Mouse (Mus musculus) adrenal gland, adult (tissue): ENCODE measurements around the gene Elp5.

ENCODE experiments used
- DNase-seq, 2 experiments: peaks; one replicate each; pipeline ENCODE4 v3.0.0; 2022 to 2023; ENCODE audit warnings: low spot score in 1 of 2; ENCODE audit not compliant: inconsistent age in 2 of 2

Gene Elp5

DNA sequence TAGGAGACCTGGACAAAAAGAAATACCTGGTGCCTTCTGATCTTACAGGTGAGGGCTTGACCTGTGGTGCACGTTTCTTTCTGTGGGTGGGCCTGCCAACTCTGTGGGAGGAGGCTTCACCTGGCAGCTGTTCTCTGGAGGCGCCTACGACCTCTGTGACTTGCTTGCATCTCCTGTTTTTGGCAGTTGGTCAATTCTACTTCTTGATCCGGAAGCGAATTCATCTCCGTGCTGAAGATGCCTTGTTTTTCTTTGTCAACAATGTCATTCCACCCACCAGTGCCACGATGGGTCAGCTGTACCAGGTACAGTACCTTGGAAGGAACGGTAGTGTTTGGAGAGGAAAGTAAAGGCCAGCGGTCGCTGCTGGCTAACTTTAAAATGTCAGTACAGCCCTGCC, 10.1 kb upstream of the Elp5 start:
- DNase-seq, result peak in 1 of 2 experiments; percentile 73

GRCm38 (mm10) chr11:69991711-69992110, 9.4 kb upstream of the Elp5 start:
- no peak for DNase-seq

GRCm38 (mm10) chr11:69990850-69991691, 8.8 kb upstream of the Elp5 start, which contains the start of gene Gabarap:
Gabarap (plus strand) TSS chr11:69991143.
- DNase-seq, result peak; percentile 96 to 99

DNA sequence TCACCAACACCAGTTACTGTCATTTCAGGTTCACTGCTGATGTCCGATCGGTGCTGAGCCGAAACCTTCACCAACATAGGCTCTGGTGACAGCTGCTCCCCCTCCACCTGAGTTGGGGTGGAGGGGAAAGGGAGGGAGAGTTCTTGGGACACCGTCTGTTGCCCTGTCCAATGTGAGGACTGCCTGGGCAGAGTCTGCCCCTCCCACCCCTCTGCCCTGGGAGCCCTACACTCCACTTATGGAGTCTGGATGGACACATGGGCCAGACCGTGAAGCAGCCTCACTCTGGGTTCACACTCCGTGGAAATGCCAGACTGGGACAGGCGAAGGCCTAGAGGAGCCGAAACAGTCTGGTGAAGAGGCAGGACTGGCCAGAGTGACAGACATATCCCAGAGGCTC, 7.6 kb upstream of the Elp5 start:
- peak in 1 of 2 experiments; percentile 54 for DNase-seq

DNA sequence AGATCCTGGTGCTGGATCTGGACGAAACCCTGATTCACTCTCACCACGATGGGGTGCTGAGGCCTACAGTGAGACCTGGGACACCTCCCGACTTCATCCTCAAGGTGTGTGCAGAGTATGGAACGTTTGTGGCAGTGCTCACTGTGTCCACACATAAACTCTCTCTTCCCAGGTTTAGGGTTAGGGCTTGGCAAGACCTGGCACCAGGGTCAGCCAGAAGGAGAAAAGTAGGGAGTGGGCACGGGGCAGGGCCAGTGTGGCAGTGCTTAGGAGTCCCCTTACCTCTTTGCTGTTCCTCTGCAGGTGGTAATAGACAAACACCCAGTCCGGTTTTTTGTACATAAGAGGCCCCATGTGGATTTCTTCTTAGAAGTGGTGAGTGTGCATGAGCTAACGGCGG, 2.1 kb upstream of the Elp5 start:
- DNase-seq, result no peak

GRCm38 (mm10) chr11:69983377-69983776, 1.1 kb upstream of the Elp5 start:
- no peak for DNase-seq

DNA sequence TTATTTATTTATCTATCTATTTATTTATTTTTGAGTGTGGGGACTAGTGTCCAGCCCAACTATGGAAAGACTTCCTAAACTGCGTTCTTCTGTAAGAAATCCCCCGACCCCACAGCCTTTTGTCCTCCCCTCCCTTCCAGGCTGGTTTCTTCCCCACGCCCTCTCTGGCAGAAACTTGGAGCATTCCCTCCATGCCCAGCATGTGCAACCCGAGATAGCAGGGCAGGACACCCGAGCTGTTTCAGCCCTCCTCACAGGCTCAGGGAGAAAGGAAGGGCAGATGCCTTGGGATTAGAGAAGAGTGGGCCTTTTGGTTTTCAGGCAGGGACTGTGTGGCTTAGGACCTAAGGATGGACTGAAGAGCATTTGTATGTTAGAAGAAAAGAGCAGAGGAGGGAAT, 560 bp upstream of the Elp5 start:
- DNase-seq, result peak in 1 of 2 experiments; percentile 54

DNA sequence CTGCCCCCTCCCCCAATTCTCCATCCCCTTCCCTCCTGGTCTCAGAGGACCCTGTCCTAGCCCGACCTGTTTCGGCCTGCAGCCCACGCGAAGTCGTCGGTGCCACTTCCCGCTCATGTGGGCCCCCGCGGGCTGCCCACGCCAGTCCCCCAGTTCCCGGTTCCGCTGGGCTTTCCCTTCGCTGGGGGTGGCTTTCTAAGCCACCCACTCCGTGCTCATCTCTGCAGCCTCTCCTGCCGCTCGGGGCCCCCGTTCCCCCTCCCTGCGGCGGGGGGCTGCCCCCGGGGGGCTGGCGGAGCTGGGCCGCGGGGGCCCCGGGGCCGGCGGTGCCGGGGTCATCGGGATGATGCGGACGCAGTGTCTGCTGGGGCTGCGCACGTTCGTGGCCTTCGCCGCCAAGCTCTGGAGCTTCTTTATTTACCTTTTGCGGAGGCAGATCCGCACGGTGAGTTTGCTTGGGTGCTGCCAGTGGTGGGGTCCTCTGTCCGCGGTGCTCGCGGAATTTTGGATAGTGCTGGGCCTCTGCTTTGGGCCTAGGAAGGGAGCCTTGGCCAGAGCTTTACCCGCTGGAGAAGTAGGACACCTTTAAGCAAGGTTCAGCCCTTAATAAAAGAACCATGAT, 1.1 kb downstream of the Elp5 start, which contains the start of gene Ctdnep1:
Ctdnep1 (plus strand) TSS at position 16 of the 622 bp plus-strand sequence.
- peak in 1 of 2 experiments; percentile 79 for DNase-seq

DNA sequence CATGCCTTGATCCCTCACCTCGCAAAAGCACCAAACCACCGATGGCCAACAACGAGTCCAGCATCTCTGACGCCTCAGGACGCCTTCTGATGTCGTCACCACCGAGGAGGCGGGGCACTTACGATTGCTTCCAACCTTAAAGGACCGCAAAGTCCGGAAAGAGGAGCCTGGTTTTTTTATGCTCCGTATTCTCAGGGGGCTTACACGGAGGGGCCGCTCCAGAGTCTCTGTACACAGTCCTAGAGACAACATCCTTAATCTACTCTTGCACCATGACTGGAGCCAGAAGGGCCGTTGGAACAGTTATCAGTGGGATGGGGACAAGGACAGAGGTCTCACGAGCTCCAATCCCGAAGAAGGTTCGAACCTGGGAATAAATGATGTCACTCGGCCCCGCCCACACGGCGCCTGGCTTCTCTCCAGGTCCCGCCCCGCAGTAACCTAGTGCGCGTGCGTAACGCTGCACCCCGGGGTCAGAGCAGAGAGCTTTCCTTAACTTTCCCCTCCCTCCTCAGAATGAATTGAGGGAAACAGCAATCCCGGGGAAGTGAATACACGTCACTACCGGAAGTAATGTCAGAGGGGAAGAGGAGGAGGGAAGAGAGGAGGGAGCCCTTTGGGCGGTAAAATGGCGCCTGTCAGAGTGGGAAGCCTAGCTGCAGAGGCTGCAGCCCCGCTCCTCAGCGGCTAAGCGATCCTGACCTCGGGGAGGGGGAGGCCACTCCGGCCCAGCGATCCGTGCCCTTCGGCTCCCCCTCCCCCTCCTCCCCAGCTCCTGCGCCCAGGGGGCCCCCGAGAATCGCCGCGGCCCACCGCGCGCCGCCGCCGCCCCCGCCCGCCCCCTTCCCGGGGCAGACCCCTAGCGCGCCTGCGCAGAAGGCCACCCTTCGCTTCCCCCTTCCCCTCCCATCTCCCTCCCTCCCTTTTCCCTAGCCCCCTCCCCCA, 1.8 kb downstream of the Elp5 start:
- peak; percentile 99 to 100 for DNase-seq

DNA sequence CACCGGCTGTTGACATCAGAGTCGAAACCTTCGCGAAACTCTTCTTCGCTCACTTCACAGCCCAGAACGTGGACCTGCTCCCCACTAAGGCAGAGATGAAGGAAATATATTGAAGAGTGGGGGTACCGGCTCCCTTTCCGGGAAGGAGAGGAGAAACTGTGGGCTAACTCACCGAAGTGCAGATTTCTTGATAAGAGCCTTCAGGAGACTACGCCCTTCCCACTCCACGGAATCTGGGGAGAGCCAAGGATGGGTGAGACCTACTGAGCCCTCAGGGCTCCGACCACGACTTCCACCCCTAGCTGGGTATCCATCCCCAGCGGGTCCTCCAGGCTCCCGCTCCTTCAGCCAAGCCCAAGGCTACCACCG, 2.5 kb downstream of the Elp5 start:
- DNase-seq, result no peak

DNA sequence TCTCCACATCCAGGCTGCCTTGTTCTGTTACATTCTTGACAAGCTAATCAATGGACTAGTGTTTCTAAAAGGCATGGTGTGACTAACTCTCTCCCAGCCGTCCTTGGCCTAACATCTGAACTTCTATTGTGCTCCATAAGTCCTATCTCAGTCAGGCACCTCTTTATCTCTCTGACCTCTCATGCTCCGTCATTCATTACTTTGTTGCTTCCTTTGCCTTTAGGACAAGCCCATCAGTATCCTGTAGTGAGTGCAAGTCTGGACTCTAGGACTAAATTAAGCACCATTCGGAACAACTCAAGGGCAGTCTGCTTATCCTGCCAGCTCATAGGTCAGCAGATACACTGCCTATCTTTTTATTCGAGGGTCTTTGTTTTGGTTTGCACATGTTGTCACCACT, 6.0 kb downstream of the Elp5 start:
- peak in 1 of 2 experiments; percentile 80 for DNase-seq

- DNase-seq, result peak in 1 of 2 experiments; percentile 72
These were observed 7.4 kb downstream of the Elp5 start for GRCm38 (mm10) chr11:69974907-69975306.

- peak in 1 of 2 experiments; percentile 18 for DNase-seq
These were observed 11.5 kb downstream of the Elp5 start for GRCm38 (mm10) chr11:69970775-69971174.

DNA sequence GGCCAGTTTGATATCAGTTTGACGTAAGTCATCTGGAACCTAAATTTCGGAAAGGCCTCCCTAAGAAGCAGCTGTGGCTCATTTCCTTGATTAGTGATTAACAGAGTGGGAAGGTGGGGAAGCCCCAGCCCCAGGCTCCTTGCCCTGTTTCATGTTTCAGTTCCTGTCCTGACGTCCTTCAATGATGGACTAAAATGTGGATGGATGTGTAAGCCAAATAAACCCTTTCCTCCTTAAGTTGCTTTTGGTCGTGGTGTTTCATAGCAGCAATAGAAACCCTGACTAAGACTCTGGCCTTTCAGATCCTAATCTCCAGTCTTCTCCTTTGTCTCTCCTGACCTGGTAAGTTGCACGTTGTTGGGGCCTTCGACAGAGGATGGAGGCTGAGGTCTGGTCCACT, 12.1 kb downstream of the Elp5 start:
- DNase-seq, result no peak

- DNase-seq, result peak in 1 of 2 experiments; percentile 18
These were observed 13.5 kb downstream of the Elp5 start for GRCm38 (mm10) chr11:69968793-69969192.

DNA sequence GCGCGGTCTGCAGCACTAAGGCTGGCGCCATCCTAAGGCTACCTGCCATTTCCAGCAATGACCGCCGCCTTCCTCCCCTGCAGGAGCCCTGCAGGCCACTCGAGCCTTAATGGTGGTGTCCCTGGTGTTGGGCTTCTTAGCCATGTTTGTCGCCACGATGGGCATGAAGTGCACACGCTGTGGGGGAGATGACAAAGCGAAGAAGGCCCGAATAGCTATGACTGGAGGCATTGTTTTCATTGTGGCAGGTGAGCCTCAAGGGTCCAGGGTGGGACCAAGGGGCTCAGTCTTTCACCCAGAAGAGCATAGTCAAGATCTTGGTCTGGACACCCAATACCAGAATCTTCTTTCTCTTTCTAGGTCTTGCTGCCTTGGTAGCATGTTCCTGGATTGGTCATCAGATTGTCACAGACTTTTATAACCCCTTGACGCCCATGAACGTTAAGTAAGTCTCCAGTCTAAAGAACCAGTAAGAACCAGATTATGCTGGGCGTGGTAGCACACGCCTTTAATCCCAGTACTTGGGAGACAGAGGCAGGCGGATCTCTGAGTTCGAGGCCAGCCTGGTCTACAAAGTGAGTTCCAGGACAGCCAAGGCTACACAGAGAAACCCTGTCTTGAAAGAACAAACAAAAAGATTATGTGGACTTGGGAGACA, 15.3 kb downstream of the Elp5 start:
- DNase-seq, result peak in 1 of 2 experiments; percentile 29

DNA sequence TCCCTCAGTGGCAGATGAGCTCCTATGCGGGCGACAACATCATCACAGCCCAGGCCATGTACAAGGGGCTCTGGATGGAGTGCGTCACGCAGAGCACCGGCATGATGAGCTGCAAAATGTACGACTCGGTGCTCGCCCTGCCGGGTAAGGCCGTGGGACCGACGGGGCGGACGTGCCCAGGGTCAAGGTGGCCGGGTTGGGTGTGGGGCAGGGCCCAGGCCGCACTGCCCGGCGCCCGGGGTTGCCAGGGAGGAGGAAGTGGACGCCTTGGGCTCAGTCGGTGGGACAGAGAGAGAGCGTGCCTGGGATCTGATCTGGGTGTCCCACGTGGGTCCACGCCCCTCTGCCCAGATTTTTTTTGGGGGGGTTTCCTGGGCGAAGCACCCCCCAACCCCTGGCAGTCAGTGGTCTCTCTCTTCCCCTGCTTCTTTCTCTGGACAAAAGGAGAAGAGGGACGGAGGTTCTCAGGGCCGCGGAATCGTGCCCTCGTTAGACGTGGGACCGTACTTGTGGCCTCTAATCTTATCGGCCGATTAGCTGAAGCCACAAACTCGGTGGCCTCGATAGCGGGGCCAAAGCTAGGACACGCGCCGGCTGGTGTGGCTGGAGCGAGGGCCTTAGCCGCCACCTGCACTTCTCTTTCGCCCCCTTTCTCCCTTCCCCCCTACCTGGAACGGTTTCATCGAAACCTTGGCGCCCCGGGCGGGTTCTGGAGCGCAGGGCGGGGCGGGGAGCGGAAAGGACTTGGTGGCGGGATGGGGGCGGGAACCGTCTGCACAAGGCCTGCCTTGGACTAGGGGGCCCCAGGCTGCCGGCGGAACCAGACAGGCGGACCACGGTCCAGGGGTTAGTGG, 16.1 kb downstream of the Elp5 start:
- DNase-seq, result peak in 1 of 2 experiments; percentile 77

- peak in 1 of 2 experiments; percentile 39 for DNase-seq
These were observed 16.9 kb downstream of the Elp5 start for GRCm38 (mm10) chr11:69965271-69966005.
